Mouse (Mus musculus) heart, adult 8-10 months (tissue): ENCODE measurements around the gene Ttc8. TPM values are rescaled to one million over a fixed set of nuclear protein-coding genes. Genes with fewer than 3 reads are reported as not detected.

Experiments
- DNase-seq: peaks from one replicate; pipeline ENCODE4 v3.0.0; 2022; ENCODE audit warnings: low spot score
- total RNA-seq, 4 experiments: library from RNA; stranded (reverse); gene quantifications; 2 replicates each; pipeline ENCODE4 v1.2.4; 2022

The Ttc8 gene
- total RNA-seq, 4 experiments from 2014 or later, result 4.1 to 7.3 (median 5.7) TPM

GRCm38 (mm10) chr12:98973461-98973860 is 53.1 kb downstream of the Ttc8 start:
- no peak for DNase-seq

GRCm38 (mm10) chr12:98974157-98974804 is 53.9 kb downstream of the Ttc8 start:
- no peak for DNase-seq

GRCm38 (mm10) chr12:98981081-98981480 is 60.7 kb downstream of the Ttc8 start:
- no peak for DNase-seq

GRCm38 (mm10) chr12:98984785-98985184 is 64.4 kb downstream of the Ttc8 start:
- no peak for DNase-seq

GRCm38 (mm10) chr12:98991076-98991829 is 70.9 kb downstream of the Ttc8 start:
- DNase-seq, result no peak

GRCm38 (mm10) chr12:98991830-98992216 is 71.4 kb downstream of the Ttc8 start:
- DNase-seq, result no peak

GRCm38 (mm10) chr12:98993736-98994135 is 73.4 kb downstream of the Ttc8 start:
- no peak for DNase-seq

- DNase-seq, result no peak
Observed at GRCm38 (mm10) chr12:98994366-98994765, 74.0 kb downstream of the Ttc8 start.

GRCm38 (mm10) chr12:98995881-98996280 is 75.5 kb downstream of the Ttc8 start:
- DNase-seq, result no peak

- no peak for DNase-seq
Observed at GRCm38 (mm10) chr12:98996581-98996988, 76.2 kb downstream of the Ttc8 start.

GRCm38 (mm10) chr12:98997046-98997445 is 76.7 kb downstream of the Ttc8 start:
- DNase-seq, result no peak

- DNase-seq, result no peak
Observed at GRCm38 (mm10) chr12:98998662-98999428, 78.5 kb downstream of the Ttc8 start.

GRCm38 (mm10) chr12:99000310-99000709 is 79.9 kb downstream of the Ttc8 start:
- DNase-seq, result no peak

GRCm38 (mm10) chr12:99003046-99003445 is 82.7 kb downstream of the Ttc8 start:
- DNase-seq, result no peak

GRCm38 (mm10) chr12:99004752-99005151 is 84.4 kb downstream of the Ttc8 start:
- DNase-seq, result no peak

- no peak for DNase-seq
Observed at GRCm38 (mm10) chr12:99008786-99009185, 88.4 kb downstream of the Ttc8 start.

- DNase-seq, result no peak
Observed at GRCm38 (mm10) chr12:99009430-99009829, 89.1 kb downstream of the Ttc8 start.

- DNase-seq, result no peak
Observed at GRCm38 (mm10) chr12:99010044-99010443, 89.7 kb downstream of the Ttc8 start.

- no peak for DNase-seq
Observed at GRCm38 (mm10) chr12:99011161-99011861, 90.9 kb downstream of the Ttc8 start.

GRCm38 (mm10) chr12:99015870-99016269 is 95.5 kb downstream of the Ttc8 start:
- DNase-seq, result no peak

- no peak for DNase-seq
Observed at GRCm38 (mm10) chr12:99024430-99024960, 104.1 kb downstream of the Ttc8 start.

GRCm38 (mm10) chr12:99026291-99026690 is 105.9 kb downstream of the Ttc8 start:
- no peak for DNase-seq
